Mouse (Mus musculus) bone marrow macrophage, adult 2 months (primary cell): ENCODE results near the gene Sox15. TPM values are rescaled to one million over a fixed set of nuclear protein-coding genes. Genes with fewer than 3 reads are reported as not detected.
"Not testable (repeated sequence)": the region's sequence is repeated elsewhere in the genome, so short reads cannot be mapped to it uniquely, and the experiment has no call there.

ENCODE experiments used
- H3K27ac ChIP-seq: 2 replicates; pipeline ENCODE4 v1.5.1; 2012; ENCODE audit warnings: low read depth, low read length; ENCODE audit not compliant: insufficient read depth
- H3K4me1 ChIP-seq: 2 replicates; pipeline ENCODE4 v1.6.1; 2012; ENCODE audit warnings: low read length; ENCODE audit not compliant: control insufficient read depth, insufficient read depth
- H3K4me3 ChIP-seq: 2 replicates; pipeline ENCODE4 v1.5.1; 2012; ENCODE audit warnings: mild to moderate bottlenecking, low read length, moderate library complexity; ENCODE audit not compliant: insufficient read depth
- CTCF ChIP-seq: IDR thresholded peaks from 2 replicates; pipeline ENCODE4 v1.5.1; 2012; ENCODE audit warnings: low read depth, mild to moderate bottlenecking, low read length, moderate library complexity
- POLR2A ChIP-seq: IDR thresholded peaks from 2 replicates; pipeline ENCODE4 v1.6.1; 2012; ENCODE audit warnings: mild to moderate bottlenecking, low read depth, low read length, borderline replicate concordance
- polyA plus RNA-seq: library from polyadenylated mRNA; stranded (reverse); fragments of >200 nt; gene quantifications from 2 replicates; pipeline ENCODE4 v1.2.4, GENCODE M21; 2012; ENCODE audit not compliant: missing spikeins, insufficient read depth, insufficient read length

Sox15 gene
- polyA plus RNA-seq, 1 experiment = not detected

- TF ChIP-seq POLR2A (no peak), CTCF (no peak)
- Histone ChIP-seq H3K4me1 (peaks cover 39% of the 10 kb centered on the region), H3K27ac (peak overlapping the region; percentile 62; the same call in 1 of the 2 replicates), H3K4me3 (peak overlapping the region; percentile 30)
These were observed 39.9 kb downstream of the Sox15 start for GRCm38 (mm10) chr11:69695046-69695360.

- TF ChIP-seq CTCF = no peak
- TF ChIP-seq POLR2A = no peak
- Histone ChIP-seq H3K4me1 (peaks cover 33% of the 10 kb centered on the region), H3K4me3 (peak within 1 kb of the TSS; percentile 30), H3K27ac (peak within 1 kb of the TSS; percentile 62)
These were observed 40.5 kb downstream of the Sox15 start, which contains the start of the genes Tnfsf12 and Tnfsfm13 for GRCm38 (mm10) chr11:69695361-69696181. Tnfsf12 (minus strand) TSS chr11:69695849. Tnfsfm13 (minus strand) TSS chr11:69696098.

- TF ChIP-seq POLR2A (no peak), CTCF (no peak)
- Histone ChIP-seq H3K4me3 (no peak overlapping the region), H3K27ac (no peak overlapping the region), H3K4me1 (peaks cover 18% of the 10 kb centered on the region)
These were observed 42.3 kb downstream of the Sox15 start for GRCm38 (mm10) chr11:69697396-69697795.

GRCm38 (mm10) chr11:69698574-69698973 lies 43.5 kb downstream of the Sox15 start:
- H3K27ac ChIP-seq = no peak overlapping the region
- no peak for TF ChIP-seq CTCF
- TF ChIP-seq POLR2A = no peak
- H3K4me3 ChIP-seq = no peak overlapping the region
- H3K4me1 ChIP-seq = peaks cover 8% of the 10 kb centered on the region

- TF ChIP-seq POLR2A = no peak
- no peak for TF ChIP-seq CTCF
- H3K4me3 ChIP-seq = no peak overlapping the region
- H3K4me1 ChIP-seq = peaks cover 7% of the 10 kb centered on the region
- no peak overlapping the region for H3K27ac ChIP-seq
These were observed 44.5 kb downstream of the Sox15 start for GRCm38 (mm10) chr11:69699595-69699994.

GRCm38 (mm10) chr11:69702886-69703285 lies 47.8 kb downstream of the Sox15 start:
- H3K4me1 ChIP-seq, H3K4me3 ChIP-seq, H3K27ac ChIP-seq: not testable (repeated sequence)

- H3K27ac ChIP-seq, H3K4me3 ChIP-seq, H3K4me1 ChIP-seq: not testable (repeated sequence)
These were observed 48.3 kb downstream of the Sox15 start for GRCm38 (mm10) chr11:69703381-69703780.

GRCm38 (mm10) chr11:69703814-69704612 lies 48.9 kb downstream of the Sox15 start:
- no peak overlapping the region for H3K4me3 ChIP-seq
- TF ChIP-seq CTCF (no peak), POLR2A (no peak)

GRCm38 (mm10) chr11:69704613-69705010 lies 49.5 kb downstream of the Sox15 start:
- no peak for TF ChIP-seq POLR2A
- no peak for TF ChIP-seq CTCF
- Histone ChIP-seq H3K4me3 (no peak overlapping the region), H3K27ac (no peak overlapping the region), H3K4me1 (no peaks in the 10 kb centered on the region)

More at GRCm38 (mm10) chr11:69703814-69704612, 48.9 kb downstream of the Sox15 start:
- H3K27ac ChIP-seq = no peak overlapping the region
- no peaks in the 10 kb centered on the region for H3K4me1 ChIP-seq

Other genes starting within 250 kb of the Sox15 start
- 8.1 and 9.3 TPM in 2 replicates for gene Kdm6b, start 241.6 kb upstream of the Sox15 start, polyA plus RNA-seq
- 0.72 and 0.76 TPM in 2 replicates for gene Dnah2, start 106.2 kb upstream of the Sox15 start, polyA plus RNA-seq
- 0.33 TPM in 1 of 2 replicates, not detected in the other for gene Efnb3, start 95.1 kb upstream of the Sox15 start, polyA plus RNA-seq
- gene Wrap53, start 75.1 kb upstream of the Sox15 start, polyA plus RNA-seq = 8.2 and 8.8 TPM in 2 replicates
- gene Trp53, start 75.0 kb upstream of the Sox15 start, polyA plus RNA-seq = 76.1 and 79.7 TPM in 2 replicates
- gene Atp1b2, start 49.4 kb upstream of the Sox15 start, polyA plus RNA-seq = not detected in 2 replicates
- not detected in 2 replicates for gene Shbg, start 37.4 kb upstream of the Sox15 start, polyA plus RNA-seq
- 2.5 and 4.3 TPM in 2 replicates for gene Sat2, start 33.3 kb upstream of the Sox15 start, polyA plus RNA-seq
- 54.1 and 64.6 TPM in 2 replicates for gene Fxr2, start 22.3 kb upstream of the Sox15 start, polyA plus RNA-seq
- gene Mpdu1, start 7.3 kb downstream of the Sox15 start, polyA plus RNA-seq = 64.2 and 68.9 TPM in 2 replicates
- 1,401 and 1,598 TPM in 2 replicates for gene Cd68, start 10.8 kb downstream of the Sox15 start, polyA plus RNA-seq
- 303 and 319 TPM in 2 replicates for gene Eif4a1, start 17.1 kb downstream of the Sox15 start, polyA plus RNA-seq
- gene Senp3, start 26.8 kb downstream of the Sox15 start, polyA plus RNA-seq = 120 and 131 TPM in 2 replicates
- 20.8 and 23.9 TPM in 2 replicates for gene Tnfsf13, start 30.5 kb downstream of the Sox15 start, polyA plus RNA-seq
- 97.6 and 101 TPM in 2 replicates for gene Tnfsf12, start 40.5 kb downstream of the Sox15 start, polyA plus RNA-seq
- gene Tnfsfm13, start 40.8 kb downstream of the Sox15 start, polyA plus RNA-seq = 43.9 and 59.4 TPM in 2 replicates
- gene Polr2a, start 103.3 kb downstream of the Sox15 start, polyA plus RNA-seq = 46.5 and 69.7 TPM in 2 replicates
- not detected in 2 replicates for gene Slc35g3, start 106.7 kb downstream of the Sox15 start, polyA plus RNA-seq
- 28.8 and 38.2 TPM in 2 replicates for gene Zbtb4, start 110.6 kb downstream of the Sox15 start, polyA plus RNA-seq
- gene Chrnb1, start 140.6 kb downstream of the Sox15 start, polyA plus RNA-seq = 1.0 and 1.8 TPM in 2 replicates
- gene Fgf11, start 146.5 kb downstream of the Sox15 start, polyA plus RNA-seq = 27.9 and 29.7 TPM in 2 replicates
- not detected in 2 replicates for gene Tmem102, start 150.3 kb downstream of the Sox15 start, polyA plus RNA-seq
- not detected in 2 replicates for gene Gm39566, start 160.0 kb downstream of the Sox15 start, polyA plus RNA-seq
- not detected in 2 replicates for gene Spem2, start 163.2 kb downstream of the Sox15 start, polyA plus RNA-seq
- gene Spem1, start 166.9 kb downstream of the Sox15 start, polyA plus RNA-seq = not detected in 2 replicates
- gene Nlgn2, start 182.5 kb downstream of the Sox15 start, polyA plus RNA-seq = 9.9 and 10.9 TPM in 2 replicates
- 253 and 279 TPM in 2 replicates for gene Tmem256, start 183.2 kb downstream of the Sox15 start, polyA plus RNA-seq
- 58.6 and 68.1 TPM in 2 replicates for gene Plscr3, start 191.1 kb downstream of the Sox15 start, polyA plus RNA-seq
- not detected in 2 replicates for gene Tnk1, start 203.4 kb downstream of the Sox15 start, polyA plus RNA-seq
- not detected in 2 replicates for gene Tmem95, start 222.7 kb downstream of the Sox15 start, polyA plus RNA-seq
- gene Kctd11, start 226.1 kb downstream of the Sox15 start, polyA plus RNA-seq = 6.3 and 7.1 TPM in 2 replicates
- 0.66 TPM in 1 of 2 replicates, not detected in the other for gene Acap1, start 240.2 kb downstream of the Sox15 start, polyA plus RNA-seq
- 1.4 TPM in 1 of 2 replicates, not detected in the other for gene 2810408A11Rik, start 245.7 kb downstream of the Sox15 start, polyA plus RNA-seq
- 15.8 and 16.9 TPM in 2 replicates for gene Neurl4, start 245.8 kb downstream of the Sox15 start, polyA plus RNA-seq